12 mouse cellular contexts compared by ENCODE assay signal in genomic region chr17:88197381-88197780, GRCm38 (mm10).
A peak's percentile ranks its signal among the peaks of the same experiment; 100 is the strongest.
DNase-seq lines count a peak whose midpoint lies in the region.
"Had no signal": no experiment of that assay in that cellular context is flagged by ENCODE, and none has a peak within 500 bp of the region (broad histone marks: within the 10 kb centered on the region; RNA-seq: fewer than 3 reads in every experiment).

No protein-coding gene starts in this region.

- intact Hi-C loops in heart, postnatal 25 days (cut with DNase I): no loop called here
- intact Hi-C loops in heart, postnatal 36 days (cut with DNase I): no loop called here
- intact Hi-C loops in left cerebral cortex, postnatal 36 days (cut with DNase I): no loop called here

- DNase-seq in adrenal gland, postnatal 25 days: peak; percentile 17
- no peak for DNase-seq in adrenal gland, adult 18-20 months (ENCODE audit: low spot score in 2 of 2)
- DNase-seq in heart, postnatal 25 days (ENCODE audit: low spot score): peak; percentile 15
- no peak for DNase-seq in heart, postnatal 36 days
- peak; percentile 51 for DNase-seq in testis, postnatal 10 days (ENCODE audit: low spot score)
- DNase-seq in testis, postnatal 14 days (ENCODE audit: low spot score): no peak
- no peak for DNase-seq in left cerebral cortex, postnatal 36 days (ENCODE audit: low spot score in 2 of 2)
- DNase-seq in yolk sac, embryonic 10.5 days (ENCODE audit: low spot score): no peak
- DNase-seq: cerebellum, adult 9-10 months; kidney, postnatal 36 days; lung, embryonic 14.5 days; right cerebral cortex, postnatal 14 days had no signal

Comparison
In these comparisons a context has a peak if more than half of its experiments do, and no peak if none do; other contexts are left out.
1. DNase-seq: peak in adrenal gland, postnatal 25 days (single experiment), heart, postnatal 25 days (single experiment) and testis, postnatal 10 days (single experiment); none in adrenal gland, adult 18-20 months (0 of 2), heart, postnatal 36 days (0 of 2), testis, postnatal 14 days (single experiment), left cerebral cortex, postnatal 36 days (0 of 2) and yolk sac, embryonic 10.5 days (single experiment).